Mouse (Mus musculus): ENCODE measurements around the gene Cdh4.

DNA sequence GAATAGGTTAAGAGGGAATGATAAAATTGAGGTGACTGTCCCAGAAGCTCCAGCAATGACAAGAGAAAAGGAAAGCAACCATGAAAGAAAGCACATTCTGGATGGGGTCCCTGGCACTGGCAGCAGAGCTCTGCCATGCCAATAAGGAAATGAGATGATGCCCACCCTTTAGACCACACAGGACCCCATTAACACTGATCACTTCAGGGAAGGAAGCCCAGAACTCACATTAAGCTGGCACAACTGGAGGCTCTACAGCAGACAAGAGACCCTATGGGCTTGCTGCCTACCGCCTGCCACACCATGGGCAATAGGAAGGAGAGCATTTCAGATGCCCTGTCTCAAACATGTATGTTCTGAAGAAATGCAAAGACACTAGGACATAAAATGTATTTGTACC lies 499.5 kb downstream of the Cdh4 start:
- no peak for TF ChIP-seq CTCF (IDR thresholded peaks at IDR 0.05; ENCODE audit: control insufficient read depth, insufficient read depth, low read length)
- no peak for TF ChIP-seq POLR2A (IDR thresholded peaks at IDR 0.05; ENCODE audit: borderline replicate concordance, control insufficient read depth, low read depth, low read length)
